Comparison of ENCODE assay signal across 29 mouse cellular contexts in the genomic region with DNA sequence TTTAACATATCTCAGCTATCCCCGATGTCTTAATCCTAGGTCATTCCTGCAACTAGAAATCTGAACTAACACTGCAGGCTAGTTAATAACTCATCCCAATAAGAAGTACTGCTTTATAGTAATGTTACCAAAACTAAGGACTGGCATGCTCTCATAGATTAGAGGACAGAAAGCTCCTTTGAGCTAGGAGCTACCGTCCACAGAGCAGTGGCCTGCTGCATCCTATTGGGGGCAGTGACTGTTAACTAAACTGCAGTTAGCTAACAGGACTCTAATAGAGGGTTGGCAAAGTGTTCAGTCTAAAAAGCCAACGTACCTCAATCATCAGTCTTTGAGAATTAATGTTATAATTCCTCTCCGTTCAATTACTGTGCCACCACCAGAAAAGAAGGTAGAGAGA. TPM values are rescaled to one million over a fixed set of nuclear protein-coding genes. Genes with fewer than 3 reads are reported as not detected.
DNase-seq lines count a peak whose midpoint lies in the region; ATAC-seq and TF ChIP-seq lines count a peak whose summit lies in the region.
"Had no signal": no experiment of that assay in that cellular context is flagged by ENCODE, and none has a peak within 500 bp of the region (broad histone marks: within the 10 kb centered on the region; RNA-seq: fewer than 3 reads in every experiment).

No protein-coding gene starts in this region.

- H3K9ac ChIP-seq in hindbrain, postnatal 0 days (replicated peaks; ENCODE audit: low read length): no peak overlapping the region
- no peak overlapping the region for H3K9ac ChIP-seq in liver, postnatal 0 days (replicated peaks)
- no peak overlapping the region for H3K9ac ChIP-seq in liver, embryonic 11.5 days (ENCODE audit: low read depth, low read length)
- H3K9ac ChIP-seq: embryonic facial prominence, embryonic 13.5 days; forebrain, embryonic 12.5 days; forebrain, embryonic 15.5 days; heart, embryonic 13.5 days; hindbrain, embryonic 12.5 days; hindbrain, embryonic 15.5 days had no signal

- no peaks in the 10 kb centered on the region; the same call in 1 of the 2 replicates for H3K36me3 ChIP-seq in hindbrain, postnatal 0 days (ENCODE audit: insufficient read depth, low read length)
- no peaks in the 10 kb centered on the region for H3K36me3 ChIP-seq in hindbrain, embryonic 10.5 days
- H3K36me3 ChIP-seq in liver, postnatal 0 days (replicated peaks; ENCODE audit: insufficient read depth, low read length): no peaks in the 10 kb centered on the region
- no peaks in the 10 kb centered on the region for H3K36me3 ChIP-seq in liver, embryonic 11.5 days (ENCODE audit: control insufficient read depth, insufficient read depth, low read length)
- H3K36me3 ChIP-seq: embryonic facial prominence, embryonic 10.5 days; embryonic facial prominence, embryonic 13.5 days; forebrain, embryonic 12.5 days; forebrain, embryonic 15.5 days; G1E; heart, embryonic 10.5 days; heart, embryonic 13.5 days; hindbrain, embryonic 12.5 days; hindbrain, embryonic 15.5 days had no signal

- no peak overlapping the region for H3K27ac ChIP-seq in hindbrain, postnatal 0 days
- H3K27ac ChIP-seq in hindbrain, embryonic 10.5 days: no peak overlapping the region
- no peak overlapping the region for H3K27ac ChIP-seq in liver, postnatal 0 days (ENCODE audit: low read depth)
- H3K27ac ChIP-seq in liver, embryonic 11.5 days (ENCODE audit: low read depth, low read length): no peak overlapping the region
- H3K27ac ChIP-seq: embryonic facial prominence, embryonic 10.5 days; embryonic facial prominence, embryonic 13.5 days; forebrain, embryonic 12.5 days; forebrain, embryonic 15.5 days; heart, embryonic 10.5 days; heart, embryonic 13.5 days; hindbrain, embryonic 12.5 days; hindbrain, embryonic 15.5 days had no signal

- WGBS in hindbrain, postnatal 0 days: 59% methylated on average over 4 of the region's 4 CpGs
- WGBS in hindbrain, embryonic 10.5 days: 78% methylated on average over 4 of the region's 4 CpGs
- WGBS in liver, postnatal 0 days (ENCODE audit: insufficient replicate concordance): 63% methylated on average over 4 of the region's 4 CpGs
- 55% methylated on average over 4 of the region's 4 CpGs for whole genome bisulfite sequencing in liver, embryonic 11.5 days

- no peak for TF ChIP-seq EP300 in liver, postnatal 0 days (IDR thresholded peaks at IDR 0.05; ENCODE audit: low read depth)

- H3K4me2 ChIP-seq in hindbrain, postnatal 0 days (ENCODE audit: low read depth, low read length): no peak overlapping the region
- no peak overlapping the region for H3K4me2 ChIP-seq in liver, postnatal 0 days (ENCODE audit: low read depth, low read length)
- H3K4me2 ChIP-seq in liver, embryonic 11.5 days: no peak overlapping the region
- H3K4me2 ChIP-seq: embryonic facial prominence, embryonic 13.5 days; forebrain, embryonic 12.5 days; forebrain, embryonic 15.5 days; heart, embryonic 13.5 days; hindbrain, embryonic 12.5 days; hindbrain, embryonic 15.5 days had no signal

- no peaks in the 10 kb centered on the region for H3K27me3 ChIP-seq in hindbrain, postnatal 0 days (ENCODE audit: insufficient read depth, low read length)
- H3K27me3 ChIP-seq in hindbrain, embryonic 10.5 days (ENCODE audit: insufficient read depth, poor library complexity, severe bottlenecking): no peaks in the 10 kb centered on the region
- no peaks in the 10 kb centered on the region for H3K27me3 ChIP-seq in liver, postnatal 0 days (ENCODE audit: insufficient read depth, low read length)
- no peaks in the 10 kb centered on the region for H3K27me3 ChIP-seq in liver, embryonic 11.5 days (replicated peaks; ENCODE audit: control insufficient read depth, insufficient read depth, low read length)
- H3K27me3 ChIP-seq: CH12.LX; embryonic facial prominence, embryonic 13.5 days; forebrain, embryonic 12.5 days; forebrain, embryonic 15.5 days; heart, embryonic 13.5 days; hindbrain, embryonic 12.5 days; hindbrain, embryonic 15.5 days had no signal

- DNase-seq in cerebellum, postnatal 14 days: peak; percentile 18 to 21
- DNase-seq in cerebellum, adult 18-20 months: no peak
- no peak for DNase-seq in hindbrain, postnatal 0 days (ENCODE audit: low spot score)
- DNase-seq in hindbrain, embryonic 10.5 days (ENCODE audit: low spot score): no peak
- DNase-seq in liver, postnatal 0 days: no peak
- no peak for DNase-seq in liver, embryonic 11.5 days (ENCODE audit: low spot score)
- peak; percentile 63 for DNase-seq in MN1 (ENCODE audit: low spot score)
- DNase-seq: adrenal gland, adult 2 months; adrenal gland, postnatal 14 days; B cell, adult 2 months; cerebellum, adult 11-12 months; cerebellum, adult 9-10 months; cerebellum, postnatal 36 days; embryo, embryonic 11 days; gastrocnemius, postnatal 25 days; heart, adult 18-20 months; heart, postnatal 36 days had no signal

- H3K4me1 ChIP-seq in hindbrain, postnatal 0 days (ENCODE audit: insufficient read depth, low read length): no peaks in the 10 kb centered on the region
- 0 out of 2 replicates have a peak, but pooled peaks cover under 1% of the 10 kb centered on the region for H3K4me1 ChIP-seq in hindbrain, embryonic 10.5 days (replicated peaks)
- no peaks in the 10 kb centered on the region for H3K4me1 ChIP-seq in liver, postnatal 0 days (ENCODE audit: insufficient read depth)
- H3K4me1 ChIP-seq in liver, embryonic 11.5 days (replicated peaks; ENCODE audit: control insufficient read depth, insufficient read depth, low read length): 0 out of 2 replicates have a peak, but pooled peaks cover 3% of the 10 kb centered on the region
- H3K4me1 ChIP-seq: embryonic facial prominence, embryonic 13.5 days; forebrain, embryonic 12.5 days; forebrain, embryonic 15.5 days had no signal

- no peak overlapping the region for H3K4me3 ChIP-seq in hindbrain, postnatal 0 days (ENCODE audit: low read length)
- H3K4me3 ChIP-seq in hindbrain, embryonic 10.5 days: no peak overlapping the region
- H3K4me3 ChIP-seq in liver, postnatal 0 days (ENCODE audit: low read depth, low read length): no peak overlapping the region
- no peak overlapping the region for H3K4me3 ChIP-seq in liver, embryonic 11.5 days (ENCODE audit: low read depth, low read length)
- H3K4me3 ChIP-seq: embryonic facial prominence, embryonic 10.5 days; embryonic facial prominence, embryonic 13.5 days; erythroblast, embryonic 14.5 days; forebrain, embryonic 12.5 days; forebrain, embryonic 15.5 days; heart, embryonic 10.5 days; heart, embryonic 13.5 days; hindbrain, embryonic 12.5 days; hindbrain, embryonic 15.5 days had no signal

- TF ChIP-seq CTCF in hindbrain, postnatal 0 days (IDR thresholded peaks at IDR 0.05; ENCODE audit: low read depth): 0 out of 2 replicates have a peak, but pooled peaks have one; percentile 14
- TF ChIP-seq CTCF in liver, postnatal 0 days (IDR thresholded peaks at IDR 0.05; ENCODE audit: low read depth): 0 out of 2 replicates have a peak, but pooled peaks have one; percentile 13

- ATAC-seq in hindbrain, postnatal 0 days: no peak
- no peak for ATAC-seq in liver, postnatal 0 days
- ATAC-seq in liver, embryonic 11.5 days (replicated peaks; ENCODE audit: low FRiP score): no peak
- ATAC-seq: forebrain, embryonic 15.5 days; intestine, postnatal 0 days had no signal

- H3K9me3 ChIP-seq in hindbrain, postnatal 0 days (ENCODE audit: low read length): no peaks in the 10 kb centered on the region
- H3K9me3 ChIP-seq in hindbrain, embryonic 10.5 days: no peaks in the 10 kb centered on the region
- H3K9me3 ChIP-seq in liver, postnatal 0 days (ENCODE audit: low read length): no peaks in the 10 kb centered on the region
- no peaks in the 10 kb centered on the region for H3K9me3 ChIP-seq in liver, embryonic 11.5 days (ENCODE audit: control insufficient read depth, low read length)
- H3K9me3 ChIP-seq: embryonic facial prominence, embryonic 10.5 days; embryonic facial prominence, embryonic 13.5 days; forebrain, embryonic 12.5 days; forebrain, embryonic 15.5 days; heart, embryonic 10.5 days; heart, embryonic 13.5 days; hindbrain, embryonic 12.5 days; hindbrain, embryonic 15.5 days had no signal

RNA-seq across cellular contexts. Expression of a gene that starts 52.9 kb away (rescaled TPM):
- 132 and 137 TPM in 2 replicates for total RNA-seq in hindbrain, postnatal 0 days (2014; rRNA removed)
- polyA plus RNA-seq in hindbrain, postnatal 0 days (2015; fragmentation: Nextera tagmentation; extraction: Ambion mirVana): 175 and 179 TPM in 2 replicates
- 26.8 and 57.6 TPM in 2 replicates for polyA plus RNA-seq in hindbrain, embryonic 10.5 days (2016; fragmentation: Nextera tagmentation; extraction: Ambion mirVana)
- not detected in 2 replicates for polyA plus RNA-seq in liver, postnatal 0 days (2015; fragmentation: Nextera tagmentation; extraction: Ambion mirVana)
- polyA plus RNA-seq in liver, embryonic 11.5 days (2014; fragmentation: Nextera tagmentation; extraction: Ambion mirVana): 1.7 and 1.8 TPM in 2 replicates
- total RNA-seq: CH12.LX had no signal
- polyA plus RNA-seq: erythroblast, embryonic 14.5 days; G1E had no signal

Comparison
In these comparisons a context has a peak if more than half of its experiments do, and no peak if none do; other contexts are left out.
1. DNase-seq: peak in cerebellum, postnatal 14 days (2 of 2) and MN1 (single experiment); none in cerebellum, adult 18-20 months (0 of 2), hindbrain, postnatal 0 days (single experiment), hindbrain, embryonic 10.5 days (single experiment), liver, postnatal 0 days (single experiment) and liver, embryonic 11.5 days (single experiment).